Mouse (Mus musculus) spleen, postnatal 4 days (tissue): Measurements from ENCODE around the gene 0610040J01Rik.

Source experiments
- DNase-seq, 2 experiments: peaks; one replicate each; pipeline ENCODE4 v3.0.0; 2022; ENCODE audit warnings: low spot score in 2 of 2

The 0610040J01Rik gene

DNA sequence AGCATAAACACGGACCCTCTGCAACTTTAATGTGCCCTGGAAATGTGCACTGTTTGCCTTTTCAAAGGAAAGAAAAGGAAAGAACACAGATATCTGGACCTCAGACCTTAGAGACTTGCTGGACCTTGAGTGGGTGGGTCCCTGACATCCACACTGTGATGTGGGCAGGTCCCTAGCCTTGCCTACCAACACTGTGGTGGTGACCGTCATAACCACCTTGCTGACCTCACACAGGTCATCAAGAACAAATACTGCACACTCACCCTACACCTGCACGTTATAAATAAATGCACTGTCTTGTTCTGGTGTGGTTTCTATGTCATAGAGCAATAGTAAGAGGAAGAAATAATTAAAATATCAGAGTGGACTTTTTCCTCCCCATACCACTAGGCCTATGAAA, 91.2 kb downstream of the 0610040J01Rik start:
- no peak for DNase-seq

DNA sequence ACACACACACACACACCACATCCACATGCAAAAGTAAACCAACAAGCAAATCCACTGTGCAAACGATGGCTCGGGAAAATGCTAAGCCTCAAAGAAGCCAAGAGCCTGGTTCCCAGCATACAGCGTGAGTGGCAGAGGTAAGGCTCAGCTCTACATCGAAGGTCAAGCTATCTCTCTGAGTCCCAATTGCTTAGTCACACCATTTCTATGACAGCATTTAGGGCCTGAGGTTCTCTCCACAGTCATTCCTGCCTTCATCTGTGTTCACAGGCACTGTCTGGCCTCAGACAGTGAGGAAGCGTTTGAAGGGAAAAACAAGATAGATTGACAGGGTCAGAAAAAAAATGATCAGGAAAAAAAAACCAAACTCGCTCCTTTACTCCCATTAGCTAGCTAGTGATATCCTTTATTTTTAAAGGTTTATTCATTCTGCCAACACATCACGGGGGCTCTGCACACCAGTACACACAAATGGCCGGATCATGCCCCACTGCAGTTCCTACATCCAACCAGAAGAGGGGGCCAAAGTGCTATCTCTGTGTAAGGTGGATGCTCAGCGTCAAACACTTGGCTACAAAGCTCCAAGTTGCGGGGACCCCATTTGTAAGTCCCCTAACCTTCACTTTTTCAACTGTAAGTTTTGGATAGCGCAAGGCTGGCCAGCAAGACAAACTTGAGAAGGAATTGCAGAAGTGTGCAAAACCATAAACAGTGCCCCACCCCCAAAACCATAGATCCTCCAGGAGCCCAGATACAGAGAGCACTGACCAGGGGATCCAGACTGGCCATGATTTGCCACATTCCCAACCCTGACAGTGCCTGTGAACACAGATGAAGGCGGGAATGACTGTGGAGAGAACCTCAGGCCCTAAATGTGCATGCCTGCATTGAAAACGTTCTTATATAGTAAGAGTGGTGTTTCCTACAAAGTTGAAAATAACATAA, 94.3 kb downstream of the 0610040J01Rik start:
- peak; percentile 75 to 90 for DNase-seq

- no peak for DNase-seq
Observed at GRCm38 (mm10) chr5:63907513-63907912, 95.3 kb downstream of the 0610040J01Rik start.

DNA sequence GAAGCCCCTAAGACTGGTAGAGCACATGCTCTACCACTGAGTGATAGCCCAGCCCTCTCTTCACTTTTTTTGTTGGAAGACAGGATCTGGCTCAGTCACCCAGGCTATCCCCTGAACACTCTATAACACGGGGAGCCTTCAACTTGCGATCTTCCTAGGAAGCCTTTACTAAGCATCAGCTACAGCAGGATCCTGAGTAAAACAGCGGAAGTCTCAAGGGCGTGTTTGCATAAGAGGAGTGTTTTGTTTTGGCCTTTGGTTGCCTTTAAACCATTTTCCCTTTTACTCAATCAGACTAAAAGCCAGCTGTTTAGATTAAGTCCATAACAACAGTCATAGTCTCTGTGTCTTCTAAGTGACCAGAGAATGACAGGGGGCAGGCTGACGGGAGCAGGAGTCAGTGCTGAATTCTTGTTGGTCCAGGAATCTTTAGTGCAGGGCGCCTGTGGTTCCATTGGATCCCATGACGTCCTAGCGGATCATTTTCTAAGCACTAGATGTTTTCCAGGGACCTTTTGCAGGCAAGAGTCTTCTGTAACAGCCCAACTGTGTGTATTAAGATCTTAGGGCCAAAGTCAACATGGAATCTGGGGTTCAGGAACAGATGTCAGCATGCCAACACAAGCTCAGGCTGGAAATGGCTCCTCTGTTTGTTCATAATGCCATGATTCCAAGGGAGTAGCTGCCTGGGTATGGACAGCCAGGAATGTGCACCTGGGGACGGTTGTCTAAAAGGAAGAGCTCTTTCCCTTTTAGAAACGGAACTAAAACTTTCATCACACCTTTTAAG, 98.2 kb downstream of the 0610040J01Rik start:
- DNase-seq: no peak

- no peak for DNase-seq
Observed at GRCm38 (mm10) chr5:63914896-63915295, 102.7 kb downstream of the 0610040J01Rik start.

DNA sequence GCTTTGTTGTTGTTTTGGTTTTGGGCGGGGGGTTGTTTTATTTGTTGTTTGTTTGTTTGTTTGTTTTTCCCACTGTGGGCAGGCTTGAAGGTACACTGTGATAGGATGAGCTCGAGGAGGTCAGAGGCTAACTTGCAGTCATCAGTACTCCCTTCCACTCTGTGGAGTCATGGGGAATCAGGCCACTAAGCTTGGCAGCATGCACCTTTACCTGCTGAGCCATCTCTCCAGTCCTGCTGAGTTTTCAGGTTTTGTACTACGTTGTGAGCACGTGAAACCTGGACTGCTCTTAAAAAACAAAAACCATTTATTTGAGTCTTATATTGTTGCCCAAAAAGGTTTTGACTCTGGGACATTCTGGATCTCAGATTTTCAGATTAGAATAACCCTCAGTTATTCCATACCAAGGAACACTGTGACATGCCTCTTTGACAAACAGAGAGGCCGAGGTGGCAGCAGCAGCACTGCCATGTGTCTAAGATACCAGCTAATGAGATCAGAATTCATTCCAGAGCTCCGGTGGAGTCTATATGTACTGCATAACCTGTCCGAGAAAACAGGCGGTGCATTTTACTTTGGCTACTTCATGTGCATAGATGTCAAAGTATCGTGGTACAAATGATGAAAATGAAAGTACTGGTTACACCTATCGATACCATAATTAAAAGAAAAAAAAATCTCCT, 104.4 kb downstream of the 0610040J01Rik start:
- no peak for DNase-seq

DNA sequence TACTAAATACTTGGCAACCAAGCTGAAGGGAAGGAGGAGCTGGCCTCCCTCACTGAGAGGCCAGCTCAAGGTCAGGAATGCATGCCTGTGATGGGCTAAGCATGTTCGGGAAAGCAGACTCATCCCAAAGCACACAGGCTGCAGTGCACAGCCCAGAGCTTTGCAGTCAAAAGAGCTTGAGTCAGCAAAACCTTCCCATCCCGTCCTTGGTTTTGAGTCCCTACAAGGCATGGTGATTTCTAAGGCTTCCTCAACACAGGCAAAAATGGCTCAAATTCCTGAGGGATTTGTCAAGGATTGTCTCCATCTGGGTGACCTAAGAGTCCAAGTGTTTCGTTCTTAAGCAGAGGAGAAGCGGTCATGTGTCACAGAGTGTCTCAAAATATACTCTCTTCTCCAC, 106.0 kb downstream of the 0610040J01Rik start:
- no peak for DNase-seq

GRCm38 (mm10) chr5:63923305-63924025, 111.3 kb downstream of the 0610040J01Rik start:
- DNase-seq: no peak

DNA sequence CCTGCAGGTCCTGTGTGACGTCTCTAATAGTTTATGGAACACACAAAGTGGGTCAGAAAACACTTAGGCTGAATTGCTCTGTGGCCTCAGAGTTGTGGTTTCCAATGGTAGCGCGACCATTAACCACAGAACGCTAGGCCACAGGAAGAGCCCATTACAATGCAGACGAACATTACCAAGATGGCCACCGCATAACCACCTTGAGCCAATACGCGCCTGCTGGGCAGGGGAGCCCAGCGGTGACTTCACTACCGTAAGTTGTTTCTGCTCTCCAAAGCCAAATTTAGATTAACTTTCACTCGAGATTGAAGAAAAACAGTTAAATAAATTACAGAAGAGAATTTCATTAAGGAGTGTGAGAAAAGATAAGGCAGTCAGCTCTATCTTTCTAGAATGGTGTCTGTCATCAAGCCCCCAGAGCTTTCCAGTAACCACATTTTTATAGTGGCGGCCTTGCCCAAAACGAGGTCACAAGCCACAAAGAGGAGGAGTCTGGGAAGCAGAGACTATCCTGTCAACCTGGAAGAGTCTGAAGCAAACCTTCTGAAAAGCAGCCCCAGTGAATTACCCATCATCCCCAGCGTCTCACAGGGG, 113.0 kb downstream of the 0610040J01Rik start:
- DNase-seq: no peak

GRCm38 (mm10) chr5:63930824-63931358, 118.7 kb downstream of the 0610040J01Rik start:
- no peak for DNase-seq

GRCm38 (mm10) chr5:63932829-63933228, 120.7 kb downstream of the 0610040J01Rik start:
- DNase-seq: no peak

DNA sequence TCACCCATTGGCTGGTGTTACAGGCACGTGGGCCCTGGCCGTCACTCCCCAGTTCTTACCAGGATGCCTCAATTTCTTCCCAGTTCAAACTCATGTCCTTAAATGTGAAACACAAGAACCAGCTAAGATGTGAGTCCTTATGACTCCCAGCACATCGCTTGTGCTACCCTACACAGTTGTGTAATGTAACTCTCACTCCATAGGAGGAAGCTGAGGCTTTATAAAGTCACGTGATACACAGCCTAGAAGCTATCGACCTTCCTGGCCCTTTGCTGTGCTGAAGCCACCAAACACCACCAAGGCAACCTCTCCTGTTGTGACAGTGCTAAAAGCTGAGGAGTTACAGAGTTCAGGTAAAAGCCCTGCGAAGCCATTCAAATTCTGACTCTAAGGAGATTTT, 123.4 kb downstream of the 0610040J01Rik start:
- DNase-seq: no peak

DNA sequence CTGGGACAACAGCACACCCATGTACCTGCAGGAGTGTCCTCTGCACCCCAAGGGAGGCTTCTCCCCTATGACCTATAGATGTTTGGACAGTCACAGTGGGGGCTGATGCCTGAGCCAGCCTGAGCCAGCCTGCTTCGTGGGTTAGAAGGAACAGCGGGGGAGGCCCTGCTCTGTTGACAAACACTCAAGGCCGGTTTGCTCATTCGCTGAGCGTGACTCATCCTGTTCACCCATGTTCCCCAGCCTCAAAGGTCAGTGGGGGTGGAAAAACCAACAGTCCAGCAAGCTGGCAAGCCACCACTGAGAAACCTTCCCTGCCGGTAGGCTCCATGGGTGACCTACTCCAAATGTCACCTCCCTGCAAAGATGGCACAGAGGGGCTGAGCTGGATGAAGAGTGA, 124.6 kb downstream of the 0610040J01Rik start:
- no peak for DNase-seq

DNA sequence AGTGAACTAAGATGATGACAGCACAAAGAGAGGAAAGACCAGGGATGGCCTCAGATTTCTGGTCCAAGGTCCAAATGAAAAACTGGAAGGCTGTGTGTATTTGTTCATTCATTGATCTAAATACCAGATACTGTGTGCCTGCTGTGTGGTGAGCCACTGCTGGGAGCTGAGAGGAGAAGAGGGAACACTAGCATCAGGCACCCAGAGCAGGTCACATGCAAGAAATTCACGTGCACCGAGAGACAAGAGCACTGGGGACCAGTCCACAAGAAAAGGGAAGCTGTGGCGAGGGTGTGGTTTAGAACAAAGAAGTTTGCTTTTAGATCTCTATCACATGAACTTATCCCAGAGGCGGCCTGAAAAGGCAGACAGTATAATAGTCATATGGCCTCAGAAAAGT, 126.4 kb downstream of the 0610040J01Rik start:
- DNase-seq: peak; percentile 27 to 69

DNA sequence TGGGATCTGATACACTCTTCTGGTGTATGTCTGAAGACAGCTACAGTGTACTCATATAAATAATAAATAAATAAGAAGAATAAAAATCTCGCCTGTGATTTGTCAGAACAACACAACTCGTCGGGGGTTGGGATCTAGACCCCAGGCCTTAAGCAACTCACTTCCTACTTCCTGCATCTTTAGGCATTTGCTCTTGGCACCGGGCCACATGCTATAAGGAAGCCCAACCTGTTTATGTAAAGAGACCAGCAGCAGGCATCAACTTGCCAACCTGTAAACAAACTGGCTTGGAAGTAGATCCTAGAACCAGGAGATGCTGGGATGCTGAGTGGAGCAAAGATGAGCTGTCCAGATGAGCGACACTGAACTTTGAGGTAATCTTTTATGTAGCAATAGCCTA, 129.7 kb downstream of the 0610040J01Rik start:
- no peak for DNase-seq

GRCm38 (mm10) chr5:63943291-63943690, 131.1 kb downstream of the 0610040J01Rik start:
- no peak for DNase-seq

- DNase-seq: no peak
Observed at GRCm38 (mm10) chr5:63947526-63947925, 135.4 kb downstream of the 0610040J01Rik start.

- no peak for DNase-seq
Observed at GRCm38 (mm10) chr5:63949195-63949594, 137.0 kb downstream of the 0610040J01Rik start.
